In the genomic region with DNA sequence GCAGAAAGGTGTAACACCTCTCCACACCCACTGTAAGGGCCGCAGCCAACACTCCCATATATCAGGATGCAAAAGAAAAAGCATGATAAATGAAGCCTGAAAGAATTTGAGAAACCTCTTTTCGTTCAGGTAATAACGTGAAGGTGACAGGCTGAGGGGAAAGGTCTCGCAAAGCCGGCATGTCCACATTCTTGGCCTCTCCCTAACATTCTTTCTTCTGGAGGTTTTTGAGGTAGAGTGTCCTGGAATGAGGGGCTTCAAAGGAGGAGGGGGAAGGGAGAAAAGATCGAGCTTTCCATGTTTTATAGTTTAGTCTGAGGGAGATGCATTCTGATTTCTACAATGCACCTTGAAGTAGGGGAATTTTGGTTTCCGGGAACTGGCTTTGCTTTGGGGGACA, we compare ENCODE assay signal across 8 mouse cellular contexts. TPM values are rescaled to one million over a fixed set of nuclear protein-coding genes. Genes with fewer than 3 reads are reported as not detected.
A peak's percentile ranks its signal among the peaks of the same experiment; 100 is the strongest.
DNase-seq lines count a peak whose midpoint lies in the region; ATAC-seq lines count a peak whose summit lies in the region.

TSS of gene St7 (plus strand) at position 287 of the 400 bp plus-strand sequence.

- peaks cover 29% of the 10 kb centered on the region for H3K4me1 ChIP-seq in megakaryocyte, embryonic 14.5 days
- H3K4me1 ChIP-seq in embryonic facial prominence, embryonic 10.5 days = peaks cover 16% of the 10 kb centered on the region
- H3K4me1 ChIP-seq in heart, embryonic 12.5 days (replicated peaks) = peaks cover 22% of the 10 kb centered on the region
- peaks cover 11% of the 10 kb centered on the region for H3K4me1 ChIP-seq in neural tube, embryonic 15.5 days

- intact Hi-C loops in left cerebral cortex, postnatal 25 days (cut with DNase I) = no loop called here

- peak within 1 kb of the TSS; percentile 75 for H3K4me2 ChIP-seq in heart, embryonic 12.5 days
- peak within 1 kb of the TSS; percentile 92 for H3K4me2 ChIP-seq in neural tube, embryonic 15.5 days

- H3K27ac ChIP-seq in embryonic facial prominence, embryonic 10.5 days (replicated peaks) = peak within 1 kb of the TSS; percentile 97
- H3K27ac ChIP-seq in heart, embryonic 12.5 days (ENCODE audit: poor library complexity, severe bottlenecking) = peak within 1 kb of the TSS; percentile 92
- H3K27ac ChIP-seq in neural tube, embryonic 15.5 days (replicated peaks) = peak within 1 kb of the TSS; percentile 79

- peak within 1 kb of the TSS; percentile 99 for H3K4me3 ChIP-seq in megakaryocyte, embryonic 14.5 days (replicated peaks)
- H3K4me3 ChIP-seq in embryonic facial prominence, embryonic 10.5 days = peak within 1 kb of the TSS; percentile 79
- H3K4me3 ChIP-seq in heart, embryonic 12.5 days = peak within 1 kb of the TSS; percentile 82
- H3K4me3 ChIP-seq in neural tube, embryonic 15.5 days (replicated peaks) = peak within 1 kb of the TSS; percentile 67

- ATAC-seq in megakaryocyte, adult 5-6 weeks (ENCODE audit: poor library complexity, severe bottlenecking) = no peak
- no peak for ATAC-seq in heart, embryonic 12.5 days (ENCODE audit: insufficient number of reproducible peaks, low FRiP score)
- no peak for ATAC-seq in neural tube, embryonic 15.5 days (ENCODE audit: low FRiP score)

- 72% methylated on average over 7 of the region's 7 CpGs for WGBS in embryonic facial prominence, embryonic 10.5 days
- WGBS in heart, embryonic 12.5 days = 69% methylated on average over 7 of the region's 7 CpGs
- WGBS in neural tube, embryonic 15.5 days = 87% methylated on average over 7 of the region's 7 CpGs

- H3K36me3 ChIP-seq in megakaryocyte, embryonic 14.5 days (replicated peaks; ENCODE audit: low read length) = peaks cover 5% of the 10 kb centered on the region
- peaks cover 7% of the 10 kb centered on the region; the same call in 1 of the 2 replicates for H3K36me3 ChIP-seq in embryonic facial prominence, embryonic 10.5 days (replicated peaks)
- no peaks in the 10 kb centered on the region for H3K36me3 ChIP-seq in heart, embryonic 12.5 days
- H3K36me3 ChIP-seq in neural tube, embryonic 15.5 days = no peaks in the 10 kb centered on the region

- no peaks in the 10 kb centered on the region for H3K9me3 ChIP-seq in megakaryocyte, embryonic 14.5 days
- no peaks in the 10 kb centered on the region for H3K9me3 ChIP-seq in embryonic facial prominence, embryonic 10.5 days
- H3K9me3 ChIP-seq in heart, embryonic 12.5 days (replicated peaks) = no peaks in the 10 kb centered on the region
- no peaks in the 10 kb centered on the region for H3K9me3 ChIP-seq in neural tube, embryonic 15.5 days (replicated peaks)

- peak within 1 kb of the TSS; percentile 91 for H3K9ac ChIP-seq in heart, embryonic 12.5 days
- H3K9ac ChIP-seq in neural tube, embryonic 15.5 days (replicated peaks) = peak within 1 kb of the TSS; percentile 61

- no peaks in the 10 kb centered on the region for H3K27me3 ChIP-seq in megakaryocyte, embryonic 14.5 days (replicated peaks)
- no peaks in the 10 kb centered on the region for H3K27me3 ChIP-seq in embryonic facial prominence, embryonic 10.5 days (replicated peaks; ENCODE audit: low read depth, poor library complexity, severe bottlenecking)
- no peaks in the 10 kb centered on the region for H3K27me3 ChIP-seq in heart, embryonic 12.5 days (replicated peaks)
- H3K27me3 ChIP-seq in neural tube, embryonic 15.5 days (replicated peaks) = no peaks in the 10 kb centered on the region; the same call in none of the 2 replicates

- peak; percentile 37 for DNase-seq in embryonic facial prominence, embryonic 10.5 days (ENCODE audit: low spot score)
- DNase-seq in left cerebral cortex, postnatal 25 days (ENCODE audit: low spot score in 2 of 2) = no peak
- DNase-seq in right cerebral cortex, adult 18-20 months = no peak
- DNase-seq in cerebellum, postnatal 14 days = no peak

RNA-seq across cellular contexts. Expression of gene St7, which starts in this region (rescaled TPM):
- polyA plus RNA-seq in megakaryocyte, embryonic 14.5 days (2012; ENCODE audit: insufficient read depth, low replicate concordance) = 6.3 and 7.1 TPM in 2 replicates
- total RNA-seq in megakaryocyte, adult 5-6 weeks (2015) = 6.9 and 8.5 TPM in 2 replicates
- total RNA-seq in megakaryocyte, adult 5-6 weeks (2017) = 10.6 and 14.0 TPM in 2 replicates
- 19.0 and 21.7 TPM in 2 replicates for polyA plus RNA-seq in embryonic facial prominence, embryonic 10.5 days (2016; fragmentation: Nextera tagmentation; extraction: Ambion mirVana)
- 29.6 and 30.0 TPM in 2 replicates for polyA plus RNA-seq in heart, embryonic 12.5 days (2016; fragmentation: Nextera tagmentation; extraction: Ambion mirVana)
- total RNA-seq in left cerebral cortex, postnatal 25 days (2021) = 10 to 100 TPM; 34.1 to 34.4 TPM
- 53.8 and 59.2 TPM in 2 replicates for polyA plus RNA-seq in neural tube, embryonic 15.5 days (2015; fragmentation: Nextera tagmentation; extraction: Ambion mirVana)
